Mouse (Mus musculus): Measurements from ENCODE around the gene Krtap17-1. TPM values are rescaled to one million over a fixed set of nuclear protein-coding genes. Genes with fewer than 3 reads are reported as not detected.

The Krtap17-1 gene
- total RNA-seq (2014; rRNA removed) = not detected in 2 replicates
- polyA plus RNA-seq (2012; rRNA removed) = not detected in 2 replicates

GRCm38 (mm10) chr11:99993620-99994383 is at the start of gene Krtap17-1:
Gene Krtap17-1, minus strand, starts transcription at chr11:99993994.
- Histone ChIP-seq H3K27ac (replicated peaks; ENCODE audit: insufficient read depth, low read depth, low read length) (no peak within 1 kb of the TSS), H3K27me3 (ENCODE audit: control insufficient read depth, insufficient read depth, low read length) (peaks cover 7% of the 10 kb centered on the region; the same call in 1 of the 2 replicates), H3K36me3 (ENCODE audit: control insufficient read depth, insufficient read depth, low read length) (no peaks in the 10 kb centered on the region), H3K9ac (ENCODE audit: low read depth, low read length) (no peak within 1 kb of the TSS), H3K4me3 (ENCODE audit: insufficient read depth, low read depth, low read length) (no peak within 1 kb of the TSS), H3K4me1 (ENCODE audit: control insufficient read depth, insufficient read depth, low read length) (no peaks in the 10 kb centered on the region), H3K79me2 (ENCODE audit: control insufficient read depth, insufficient read depth, low read length) (no peaks in the 10 kb centered on the region)
- TF ChIP-seq CTCF (IDR thresholded peaks at IDR 0.05; ENCODE audit: low read depth, low read length) (no peak), POLR2A (IDR thresholded peaks at IDR 0.05; ENCODE audit: extremely low read depth, insufficient read depth, low read length) (no peak)
- 11% methylated on average over 26 of the region's 26 CpGs for WGBS
- no peak for DNase-seq (ENCODE audit: extremely low read depth, low read depth, low spot score)

GRCm38 (mm10) chr11:100041454-100041853 is 47.7 kb upstream of the Krtap17-1 start, which contains the start of gene Krt34:
Gene Krt34, minus strand, starts transcription at chr11:100041554.
- Histone ChIP-seq H3K4me1 (ENCODE audit: control insufficient read depth, insufficient read depth, low read length) (no peaks in the 10 kb centered on the region), H3K36me3 (ENCODE audit: control insufficient read depth, insufficient read depth, low read length) (no peaks in the 10 kb centered on the region), H3K9ac (ENCODE audit: low read depth, low read length) (no peak within 1 kb of the TSS), H3K4me3 (ENCODE audit: insufficient read depth, low read depth, low read length) (no peak within 1 kb of the TSS), H3K27ac (replicated peaks; ENCODE audit: insufficient read depth, low read depth, low read length) (no peak within 1 kb of the TSS), H3K79me2 (ENCODE audit: control insufficient read depth, insufficient read depth, low read length) (no peaks in the 10 kb centered on the region), H3K27me3 (ENCODE audit: control insufficient read depth, insufficient read depth, low read length) (peaks cover 5% of the 10 kb centered on the region; the same call in 1 of the 2 replicates)
- no peak for DNase-seq (ENCODE audit: extremely low read depth, low read depth, low spot score)
- no peak for TF ChIP-seq POLR2A (IDR thresholded peaks at IDR 0.05; ENCODE audit: extremely low read depth, insufficient read depth, low read length)
- TF ChIP-seq CTCF (IDR thresholded peaks at IDR 0.05; ENCODE audit: low read depth, low read length) = no peak
- WGBS = 81% methylated on average over 6 of the region's 6 CpGs

DNA sequence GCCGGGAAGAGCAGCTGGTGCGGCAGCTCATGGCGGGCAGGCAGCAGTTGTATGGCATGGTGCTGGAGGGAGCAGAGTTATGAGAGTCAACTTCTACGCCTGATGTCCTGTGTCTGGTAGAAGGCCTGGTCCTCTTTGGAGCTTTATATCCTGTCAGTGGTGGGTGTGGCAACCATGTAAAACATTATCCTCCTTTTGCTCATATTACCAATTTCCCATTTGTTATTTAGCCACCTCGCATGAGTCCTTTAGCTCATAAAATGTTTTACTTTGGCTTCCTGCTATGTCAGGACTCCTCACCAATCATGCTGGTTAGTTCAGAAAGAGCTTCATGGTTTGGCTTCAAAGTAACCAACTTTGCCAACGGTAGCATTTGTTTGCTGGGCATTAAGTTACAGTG is 36.0 kb upstream of the Krtap17-1 start, which contains the start of gene Krt33b:
TSS of gene Krt33b (minus strand) at position 101 of the 400 bp plus-strand sequence.
- H3K9ac ChIP-seq (ENCODE audit: low read depth, low read length) = no peak within 1 kb of the TSS
- WGBS = 87% methylated on average over 6 of the region's 6 CpGs
- no peaks in the 10 kb centered on the region for H3K27me3 ChIP-seq (ENCODE audit: control insufficient read depth, insufficient read depth, low read length)
- no peaks in the 10 kb centered on the region for H3K4me1 ChIP-seq (ENCODE audit: control insufficient read depth, insufficient read depth, low read length)
- TF ChIP-seq POLR2A (IDR thresholded peaks at IDR 0.05; ENCODE audit: extremely low read depth, insufficient read depth, low read length) (no peak), CTCF (IDR thresholded peaks at IDR 0.05; ENCODE audit: low read depth, low read length) (no peak)
- H3K4me3 ChIP-seq (ENCODE audit: insufficient read depth, low read depth, low read length) = no peak within 1 kb of the TSS
- no peak for DNase-seq (ENCODE audit: extremely low read depth, low read depth, low spot score)
- H3K79me2 ChIP-seq (ENCODE audit: control insufficient read depth, insufficient read depth, low read length) = no peaks in the 10 kb centered on the region
- no peaks in the 10 kb centered on the region for H3K36me3 ChIP-seq (ENCODE audit: control insufficient read depth, insufficient read depth, low read length)
- H3K27ac ChIP-seq (replicated peaks; ENCODE audit: insufficient read depth, low read depth, low read length) = no peak within 1 kb of the TSS

- Histone ChIP-seq H3K4me3 (ENCODE audit: insufficient read depth, low read depth, low read length) (no peak overlapping the region), H3K27ac (replicated peaks; ENCODE audit: insufficient read depth, low read depth, low read length) (no peak overlapping the region), H3K27me3 (ENCODE audit: control insufficient read depth, insufficient read depth, low read length) (no peaks in the 10 kb centered on the region), H3K9ac (ENCODE audit: low read depth, low read length) (no peak overlapping the region), H3K36me3 (ENCODE audit: control insufficient read depth, insufficient read depth, low read length) (no peaks in the 10 kb centered on the region), H3K4me1 (ENCODE audit: control insufficient read depth, insufficient read depth, low read length) (no peaks in the 10 kb centered on the region), H3K79me2 (ENCODE audit: control insufficient read depth, insufficient read depth, low read length) (no peaks in the 10 kb centered on the region)
- DNase-seq (ENCODE audit: extremely low read depth, low read depth, low spot score) = no peak
- TF ChIP-seq POLR2A (IDR thresholded peaks at IDR 0.05; ENCODE audit: extremely low read depth, insufficient read depth, low read length) (no peak), CTCF (IDR thresholded peaks at IDR 0.05; ENCODE audit: low read depth, low read length) (no peak)
- WGBS = 69% methylated on average over 5 of the region's 5 CpGs
These were observed 27.6 kb upstream of the Krtap17-1 start for GRCm38 (mm10) chr11:100021438-100021837.

DNA sequence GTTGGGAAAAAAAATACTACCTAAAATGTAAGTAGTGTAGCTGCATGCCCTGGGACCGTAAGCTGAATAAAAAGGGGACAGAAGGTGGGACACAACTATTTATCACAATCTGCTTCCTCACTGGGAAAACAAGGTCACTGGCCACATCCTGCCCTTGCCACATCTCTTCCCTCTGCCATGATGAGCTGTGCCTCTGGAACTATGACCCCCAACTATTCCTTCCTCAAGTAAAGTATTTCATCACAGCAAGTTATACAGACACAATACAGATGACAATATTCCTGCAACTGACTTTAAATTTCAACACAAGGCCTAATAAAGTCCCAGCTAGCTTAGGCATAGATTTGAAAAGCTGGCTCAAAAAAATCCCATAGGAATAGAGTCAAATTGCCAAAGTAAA is 25.7 kb upstream of the Krtap17-1 start:
- DNase-seq (ENCODE audit: extremely low read depth, low read depth, low spot score) = no peak
- Histone ChIP-seq H3K36me3 (ENCODE audit: control insufficient read depth, insufficient read depth, low read length) (no peaks in the 10 kb centered on the region), H3K9ac (ENCODE audit: low read depth, low read length) (no peak overlapping the region), H3K4me3 (ENCODE audit: insufficient read depth, low read depth, low read length) (no peak overlapping the region), H3K27me3 (ENCODE audit: control insufficient read depth, insufficient read depth, low read length) (no peaks in the 10 kb centered on the region), H3K79me2 (ENCODE audit: control insufficient read depth, insufficient read depth, low read length) (no peaks in the 10 kb centered on the region), H3K27ac (replicated peaks; ENCODE audit: insufficient read depth, low read depth, low read length) (no peak overlapping the region), H3K4me1 (ENCODE audit: control insufficient read depth, insufficient read depth, low read length) (no peaks in the 10 kb centered on the region)
- TF ChIP-seq POLR2A (IDR thresholded peaks at IDR 0.05; ENCODE audit: extremely low read depth, insufficient read depth, low read length) = no peak
- no peak for TF ChIP-seq CTCF (IDR thresholded peaks at IDR 0.05; ENCODE audit: low read depth, low read length)
- 74% methylated on average over 1 of the region's 1 CpGs for WGBS

- TF ChIP-seq CTCF (IDR thresholded peaks at IDR 0.05; ENCODE audit: low read depth, low read length) = no peak
- no peak for TF ChIP-seq POLR2A (IDR thresholded peaks at IDR 0.05; ENCODE audit: extremely low read depth, insufficient read depth, low read length)
- Histone ChIP-seq H3K36me3 (ENCODE audit: control insufficient read depth, insufficient read depth, low read length) (no peaks in the 10 kb centered on the region), H3K27ac (replicated peaks; ENCODE audit: insufficient read depth, low read depth, low read length) (no peak within 1 kb of the TSS), H3K27me3 (ENCODE audit: control insufficient read depth, insufficient read depth, low read length) (no peaks in the 10 kb centered on the region), H3K79me2 (ENCODE audit: control insufficient read depth, insufficient read depth, low read length) (no peaks in the 10 kb centered on the region), H3K4me3 (ENCODE audit: insufficient read depth, low read depth, low read length) (no peak within 1 kb of the TSS), H3K9ac (ENCODE audit: low read depth, low read length) (no peak within 1 kb of the TSS), H3K4me1 (ENCODE audit: control insufficient read depth, insufficient read depth, low read length) (no peaks in the 10 kb centered on the region)
- DNase-seq (ENCODE audit: extremely low read depth, low read depth, low spot score) = no peak
- WGBS = 88% methylated on average over 4 of the region's 4 CpGs
These were observed 22.3 kb upstream of the Krtap17-1 start, which contains the start of gene Krt33a for GRCm38 (mm10) chr11:100016112-100016511. Gene Krt33a, minus strand, starts transcription at chr11:100016212.
